Mouse (Mus musculus) hematopoietic stem cell, adult 5-6 weeks (primary cell): ENCODE measurements at regions not wholly inside any gene's neighbourhood (a gene's known extent, or its start where the extent isn't known, plus 50 kb on each side); places are given as distances from the start of the nearest gene placed in this dataset.

Source experiments
- ATAC-seq, 2 experiments: fragments of 125-278 bp in 1 of 2; replicated peaks in 1 of 2; 2 replicates each; pipeline ENCODE4 v1.8.0; 2016 to 2017; ENCODE audit warnings: inconsistent platforms in 2 of 2, mild to moderate bottlenecking in 2 of 2, moderate number of reproducible peaks in 2 of 2, low read depth in 1 of 2, moderate TSS enrichment in 1 of 2; ENCODE audit not compliant: low FRiP score in 2 of 2, poor library complexity in 2 of 2, severe bottlenecking in 2 of 2, insufficient read depth in 1 of 2, low TSS enrichment in 1 of 2

GRCm38 (mm10) chr8:89468782-89469220, 424.8 kb upstream of the Sall1 start:
- no peak for ATAC-seq

DNA sequence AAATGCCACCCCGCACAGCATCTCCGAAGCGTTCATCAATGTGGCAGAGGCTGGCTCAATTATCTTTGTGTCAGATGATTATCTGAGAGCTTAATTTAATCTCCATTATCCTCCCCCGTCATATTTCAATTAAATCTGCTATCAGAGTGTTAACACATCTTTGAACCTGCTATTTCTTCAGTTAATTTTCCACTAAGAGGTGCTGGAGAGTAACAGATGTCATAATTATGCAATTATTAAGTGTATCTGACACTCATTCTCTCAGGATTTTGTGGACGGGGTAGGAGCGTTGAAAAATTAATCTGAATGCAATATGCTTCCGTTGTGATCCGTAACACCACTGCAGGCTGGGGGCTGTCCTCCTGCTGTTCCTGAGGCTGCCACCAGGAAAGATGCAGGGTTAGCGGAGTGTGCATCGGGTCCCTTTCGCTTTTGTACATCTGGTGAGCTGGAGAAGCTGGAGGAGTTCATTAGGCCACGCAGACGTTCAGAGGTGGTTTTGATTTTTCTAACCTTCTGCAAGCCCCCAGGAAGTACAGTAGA, 421.3 kb upstream of the Sall1 start:
- ATAC-seq, result no peak

GRCm38 (mm10) chr8:89456517-89456916, 412.6 kb upstream of the Sall1 start:
- ATAC-seq, result no peak

DNA sequence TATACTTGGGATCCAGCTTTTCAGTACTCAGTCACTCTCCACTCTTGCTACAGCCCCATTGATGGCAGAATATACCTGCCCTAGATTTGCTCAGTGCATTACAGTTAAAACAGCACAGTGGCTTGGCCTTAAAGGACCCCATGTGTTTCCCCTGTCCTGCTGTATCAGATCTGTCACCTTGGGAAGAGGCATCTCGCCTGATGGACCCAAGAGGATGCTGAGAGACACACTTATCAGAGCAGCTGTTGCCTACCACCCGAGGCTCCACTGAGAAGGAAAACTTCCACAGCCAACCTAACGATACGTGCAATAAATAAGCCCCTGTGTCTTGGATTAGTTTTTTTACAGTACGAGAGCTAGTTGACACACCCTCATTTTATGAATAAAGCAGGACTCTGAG, 411.8 kb upstream of the Sall1 start:
- no peak for ATAC-seq

GRCm38 (mm10) chr8:89454197-89454596, 410.2 kb upstream of the Sall1 start:
- ATAC-seq, result no peak

DNA sequence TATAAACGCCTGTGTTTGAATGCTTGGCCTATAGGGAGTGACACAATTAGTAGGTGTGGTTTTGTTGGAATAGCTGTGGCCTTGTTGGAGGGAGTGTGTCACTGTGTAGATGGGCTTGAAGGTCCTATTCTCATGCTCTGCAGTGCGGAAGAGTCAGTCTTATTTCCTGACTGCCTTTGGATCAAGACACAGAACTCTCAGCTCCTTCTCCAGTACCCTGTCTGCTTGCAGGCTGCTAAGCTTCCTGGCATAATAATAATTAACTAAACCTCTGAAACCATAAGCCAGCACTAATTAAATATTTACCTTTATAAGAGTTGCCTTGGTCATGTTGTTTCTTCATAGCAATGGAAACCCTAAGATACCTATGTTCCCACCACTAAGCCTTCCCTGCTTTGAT, 409.8 kb upstream of the Sall1 start:
- ATAC-seq, result no peak

DNA sequence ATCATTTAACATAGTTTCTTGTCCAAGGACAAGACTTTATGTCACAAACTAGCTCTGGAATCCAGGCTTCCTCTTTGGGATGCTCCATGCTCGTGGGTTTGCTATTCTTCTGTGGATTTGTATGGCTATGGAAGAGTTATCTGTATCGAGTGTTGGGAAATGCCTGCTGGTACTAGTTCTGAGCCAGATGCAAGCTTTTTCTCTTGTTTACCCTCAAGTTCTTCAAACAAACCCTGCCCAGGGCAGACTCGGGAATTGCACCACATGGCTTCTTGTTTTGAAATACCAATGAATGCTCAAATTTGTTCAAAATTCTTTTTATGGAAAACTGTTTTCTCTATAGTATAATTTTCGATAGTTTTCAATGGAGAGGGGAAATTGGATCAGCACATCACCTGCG, 400.5 kb upstream of the Sall1 start:
- ATAC-seq, result no peak

DNA sequence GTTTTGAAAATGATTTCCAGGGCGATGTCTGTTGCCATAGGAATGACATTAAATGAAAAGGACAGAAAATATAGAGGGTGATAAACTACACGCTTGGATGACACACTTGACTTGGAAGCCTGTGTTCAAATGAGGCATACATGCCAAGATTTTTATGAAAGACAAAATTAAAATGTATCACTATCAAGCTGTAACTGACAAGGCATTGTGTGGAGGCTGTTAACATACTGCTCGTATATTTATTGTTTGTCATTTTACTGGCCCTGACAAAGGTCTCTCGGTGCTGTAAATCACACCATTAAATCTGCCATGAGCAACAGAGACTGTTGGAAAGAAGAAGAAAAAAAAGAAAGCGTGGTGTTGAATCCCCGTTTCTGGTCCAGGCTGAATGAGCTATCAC, 395.3 kb upstream of the Sall1 start:
- no peak for ATAC-seq

DNA sequence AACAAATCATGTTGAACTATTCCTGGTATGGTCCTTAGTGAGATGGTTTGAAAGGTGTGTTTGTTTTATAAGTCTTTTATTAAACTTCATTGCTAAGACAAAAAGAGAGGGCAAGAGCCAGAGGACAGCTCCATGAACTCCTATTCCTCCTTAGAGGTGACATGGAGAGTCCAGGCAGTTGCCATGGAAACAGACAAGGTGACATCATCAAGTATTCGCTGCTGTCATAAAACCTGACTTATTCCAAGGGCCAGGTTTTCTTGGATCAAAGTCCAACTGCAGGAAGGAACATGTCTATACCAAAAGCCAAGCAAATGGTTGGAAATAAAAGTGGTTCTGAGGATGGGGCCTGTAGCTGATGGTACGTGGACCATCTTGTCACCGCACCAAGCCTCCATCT, 383.0 kb upstream of the Sall1 start:
- ATAC-seq, result no peak

- ATAC-seq, result no peak
Measured at GRCm38 (mm10) chr8:89415287-89415686, 371.3 kb upstream of the Sall1 start.

DNA sequence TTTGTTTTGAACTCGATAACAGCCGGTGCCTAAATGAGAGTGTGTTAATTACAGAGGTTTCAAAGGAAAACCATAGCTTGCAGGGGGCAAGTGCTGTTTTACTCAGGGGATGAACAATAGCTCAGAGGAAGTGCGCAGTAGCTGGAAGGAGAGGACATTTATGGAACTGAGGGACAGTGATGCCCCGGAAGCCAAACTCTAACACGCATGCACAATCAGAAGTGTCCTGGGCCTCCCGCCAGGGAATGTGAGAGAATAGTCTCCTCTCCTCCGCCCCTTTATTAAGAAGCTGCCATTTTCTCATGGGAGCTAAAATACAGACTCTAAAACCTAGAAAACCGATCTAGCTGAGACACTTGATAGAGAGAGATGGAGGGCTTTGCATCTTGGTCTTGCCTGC, 368.5 kb upstream of the Sall1 start:
- no peak for ATAC-seq

DNA sequence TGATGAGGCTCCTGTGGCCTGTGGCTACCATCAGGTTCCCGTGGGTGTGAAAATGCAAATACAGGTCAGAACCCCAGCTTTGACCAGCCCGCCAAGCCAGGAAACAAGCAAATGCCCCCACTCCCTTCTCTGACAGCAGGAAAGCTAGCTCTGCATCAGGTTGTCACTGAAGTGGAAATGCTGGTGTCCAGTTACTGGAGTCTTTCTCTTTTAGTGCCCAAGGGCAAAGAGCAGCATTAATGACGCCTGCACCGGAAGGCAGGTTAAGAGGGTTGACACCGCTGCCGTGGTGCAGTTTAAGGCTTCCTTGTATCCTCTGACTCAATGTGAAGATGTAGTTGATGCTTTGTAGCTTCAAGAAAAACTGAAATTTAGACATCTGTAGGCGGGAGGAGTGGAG, 368.1 kb upstream of the Sall1 start:
- no peak for ATAC-seq

DNA sequence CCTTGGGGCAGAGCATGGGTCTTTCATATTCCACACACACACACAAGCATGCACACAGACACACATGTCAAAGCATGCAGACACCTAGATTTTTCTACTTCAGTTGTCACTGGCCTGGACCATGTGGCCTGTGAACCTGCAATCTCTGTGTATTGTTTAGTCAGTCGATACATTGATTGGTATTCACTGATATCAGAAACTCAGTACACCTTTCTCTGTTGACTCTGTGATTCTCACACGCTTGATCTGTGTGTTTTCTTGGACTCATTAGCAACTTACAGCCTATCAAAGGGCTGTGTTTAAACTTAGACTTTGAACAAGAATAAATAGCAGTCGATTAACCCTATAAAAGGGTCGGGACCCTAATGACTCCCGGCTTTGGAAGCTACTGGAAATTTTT, 362.7 kb upstream of the Sall1 start:
- no peak for ATAC-seq

DNA sequence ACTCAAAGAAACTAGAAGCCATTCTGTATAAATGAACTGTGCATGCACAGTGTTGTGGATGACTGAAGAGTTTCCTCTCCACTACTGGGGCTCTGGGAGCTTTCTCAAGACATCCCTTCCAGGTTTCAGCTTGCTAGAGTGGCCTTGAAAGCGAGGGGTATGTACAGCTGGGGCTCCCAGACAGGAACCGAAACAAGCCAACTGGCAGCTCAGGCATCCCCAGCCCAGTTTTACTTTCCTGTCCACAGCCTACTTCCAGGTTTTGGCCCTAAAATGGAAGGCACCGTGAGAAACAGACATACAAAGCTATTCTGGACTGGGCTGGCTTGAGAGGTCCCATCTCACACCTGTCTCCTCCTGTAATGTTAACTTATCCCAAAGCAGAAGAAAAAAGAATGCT, 360.3 kb upstream of the Sall1 start:
- ATAC-seq, result no peak

DNA sequence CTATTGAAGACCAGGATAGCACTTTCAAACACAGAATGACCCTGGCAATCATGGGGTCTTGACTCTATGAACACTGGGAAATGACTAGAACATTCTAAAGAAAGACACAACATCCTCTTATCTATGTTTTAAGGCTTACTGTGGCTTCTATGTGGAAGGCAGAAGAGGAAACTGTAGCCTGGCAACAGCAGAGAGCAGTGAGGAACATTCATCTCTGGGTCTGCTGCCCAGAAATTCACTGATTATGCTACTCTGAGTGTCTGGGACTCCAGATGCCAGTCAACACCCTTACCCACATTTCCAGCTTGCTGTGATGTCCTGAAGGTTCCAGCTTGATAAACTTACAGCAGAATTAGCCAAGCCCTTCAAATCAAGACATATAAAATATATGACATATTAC, 352.7 kb upstream of the Sall1 start:
- ATAC-seq, result no peak

DNA sequence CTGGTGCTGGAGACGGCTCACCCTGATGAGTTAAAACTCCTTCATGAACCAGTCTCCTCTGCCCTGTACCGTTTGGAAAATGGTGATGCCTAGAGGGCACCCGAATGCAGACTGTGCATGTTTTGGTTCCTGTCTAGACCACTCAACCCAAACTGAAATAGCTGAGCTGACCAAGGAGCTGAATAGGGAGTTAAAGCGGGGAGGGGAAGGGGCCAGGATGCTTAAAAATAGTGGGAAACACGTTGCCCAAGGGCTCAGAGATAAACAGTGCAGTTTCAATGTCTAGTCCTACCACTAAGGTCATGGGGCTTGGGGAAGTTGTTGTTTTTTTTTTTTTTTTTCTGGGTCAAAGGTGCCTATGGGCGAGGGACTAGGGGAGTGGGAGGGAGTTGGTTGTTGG, 348.8 kb upstream of the Sall1 start:
- no peak for ATAC-seq

DNA sequence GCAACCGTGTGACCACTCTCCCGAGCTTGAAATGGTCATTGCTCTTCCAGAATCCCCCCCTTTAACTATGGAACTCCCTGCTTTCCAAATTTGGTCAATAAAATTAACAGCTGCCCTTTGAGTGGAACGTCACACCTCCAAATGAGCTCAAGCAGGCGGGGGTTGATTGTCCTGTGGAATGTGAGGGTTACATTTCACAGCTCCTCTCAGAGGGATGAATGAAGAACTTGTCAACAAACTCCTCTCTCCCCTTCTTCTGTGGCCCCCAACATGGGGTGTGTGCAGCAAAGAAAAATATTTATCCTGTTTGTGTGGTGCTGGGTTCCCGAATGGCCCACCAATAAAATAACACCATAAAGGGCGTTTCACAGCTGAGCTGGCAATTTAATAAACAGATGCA, 344.8 kb upstream of the Sall1 start:
- no peak for ATAC-seq

- no peak for ATAC-seq
Measured at GRCm38 (mm10) chr8:89387295-89387694, 343.3 kb upstream of the Sall1 start.

DNA sequence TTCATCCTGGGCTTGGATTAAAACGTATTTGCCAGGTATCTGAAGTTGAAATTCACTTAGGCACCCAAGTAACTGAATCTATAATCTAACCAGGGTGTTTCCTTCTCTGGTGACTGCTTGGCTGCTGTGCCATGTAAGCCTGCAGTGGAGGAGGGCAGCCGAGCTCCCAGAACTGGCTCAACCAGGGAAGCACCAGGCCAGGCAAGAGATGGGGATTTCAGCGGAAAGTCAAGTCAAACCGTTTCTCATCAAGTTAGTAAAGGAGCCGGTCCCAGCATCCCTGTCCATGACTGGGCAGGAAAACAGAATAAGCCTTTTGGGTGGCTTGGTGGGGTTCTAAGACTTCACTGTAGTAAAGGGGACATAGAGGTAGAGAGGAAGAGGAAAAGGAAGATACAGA, 341.1 kb upstream of the Sall1 start:
- no peak for ATAC-seq

DNA sequence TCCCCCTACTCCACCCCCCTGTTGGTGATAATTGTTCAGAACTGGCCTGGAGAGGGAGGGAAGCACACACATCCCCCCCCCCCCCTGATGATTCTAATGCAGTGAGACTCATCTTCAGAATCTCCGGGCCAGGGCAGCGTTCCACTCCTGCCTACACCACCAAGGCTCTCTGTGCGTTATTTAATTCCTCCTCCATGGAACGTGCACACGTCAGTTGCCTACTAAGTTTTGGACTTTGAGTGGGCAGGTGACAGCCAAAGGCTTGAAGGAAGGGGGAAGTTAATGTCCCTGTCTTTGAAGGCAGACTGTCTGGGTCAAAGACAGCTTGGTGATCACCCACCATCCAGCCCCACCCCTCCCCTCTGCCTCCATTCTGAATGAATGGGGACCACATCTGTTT, 339.8 kb upstream of the Sall1 start:
- ATAC-seq, result no peak
